Comparison of ENCODE assay signal across 8 mouse cellular contexts in the genomic region with DNA sequence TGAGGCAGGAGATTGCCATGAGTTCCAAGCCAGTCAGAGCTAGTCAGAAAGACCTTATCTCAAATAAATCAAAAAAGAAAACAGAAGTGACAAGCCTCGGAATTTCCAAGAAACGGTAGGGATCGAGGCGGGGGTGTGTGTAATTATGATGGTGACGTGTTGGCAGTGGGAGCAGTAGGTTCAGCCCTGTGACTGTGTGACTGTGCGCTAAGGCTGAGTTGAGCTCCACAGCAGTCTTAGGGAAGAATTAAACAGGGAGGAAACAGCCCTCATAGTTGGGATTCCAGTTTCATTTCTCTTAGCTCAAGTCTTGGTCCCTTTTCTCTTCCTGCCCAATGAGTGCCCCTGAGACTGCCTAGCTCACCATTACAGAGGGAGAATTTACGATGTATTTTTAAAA.
DNase-seq lines count a peak whose midpoint lies in the region; ATAC-seq and TF ChIP-seq lines count a peak whose summit lies in the region.

No protein-coding gene starts in this region.

- no peaks in the 10 kb centered on the region for H3K9me3 ChIP-seq in heart, embryonic 13.5 days
- no peaks in the 10 kb centered on the region for H3K9me3 ChIP-seq in liver, embryonic 12.5 days (replicated peaks)
- H3K9me3 ChIP-seq in stomach, embryonic 14.5 days (ENCODE audit: control insufficient read depth, low read depth, low read length), result no peaks in the 10 kb centered on the region

- ATAC-seq in heart, embryonic 13.5 days (ENCODE audit: extremely low read depth, insufficient number of reproducible peaks, low FRiP score, low TSS enrichment), result no peak
- peak; percentile 51; the same call in 1 of the 2 replicates for ATAC-seq in liver, embryonic 12.5 days
- ATAC-seq in stomach, embryonic 14.5 days (ENCODE audit: insufficient number of reproducible peaks, insufficient read depth, low FRiP score, low read depth), result no peak

- H3K4me1 ChIP-seq in heart, embryonic 13.5 days, result peaks cover 45% of the 10 kb centered on the region
- peaks cover 41% of the 10 kb centered on the region for H3K4me1 ChIP-seq in liver, embryonic 12.5 days
- H3K4me1 ChIP-seq in stomach, embryonic 14.5 days (ENCODE audit: control insufficient read depth, insufficient read depth, low read length), result peaks cover 36% of the 10 kb centered on the region
- H3K4me1 ChIP-seq in cerebellum, adult 2 months (ENCODE audit: control insufficient read depth, insufficient read depth, low read length), result peaks cover 9% of the 10 kb centered on the region

- peak; percentile 43 for DNase-seq in kidney, adult 11 months
- no peak for DNase-seq in kidney, adult 18-20 months
- DNase-seq in cerebellum, adult 11 months, result no peak
- no peak for DNase-seq in cerebellum, adult 2 months
- DNase-seq in right cerebral cortex, postnatal 10 days (ENCODE audit: low spot score in 2 of 2), result no peak

- H3K27ac ChIP-seq in heart, embryonic 13.5 days (replicated peaks), result peak overlapping the region; percentile 9
- no peak overlapping the region for H3K27ac ChIP-seq in liver, embryonic 12.5 days
- no peak overlapping the region for H3K27ac ChIP-seq in stomach, embryonic 14.5 days (ENCODE audit: low read length)
- H3K27ac ChIP-seq in cerebellum, adult 2 months (ENCODE audit: insufficient read depth, low read length), result no peak overlapping the region

- H3K9ac ChIP-seq in heart, embryonic 13.5 days, result no peak overlapping the region
- no peak overlapping the region for H3K9ac ChIP-seq in liver, embryonic 12.5 days
- no peak overlapping the region for H3K9ac ChIP-seq in stomach, embryonic 14.5 days (replicated peaks; ENCODE audit: low read depth, low read length)

- WGBS in heart, embryonic 13.5 days, result 37% methylated on average over 7 of the region's 7 CpGs
- 26% methylated on average over 7 of the region's 7 CpGs for WGBS in liver, embryonic 12.5 days (ENCODE audit: insufficient replicate concordance)
- WGBS in stomach, embryonic 14.5 days, result 10% methylated on average over 7 of the region's 7 CpGs
- 74% methylated on average over 7 of the region's 7 CpGs for WGBS in cerebellum, adult 2 months

- no peaks in the 10 kb centered on the region for H3K36me3 ChIP-seq in heart, embryonic 13.5 days
- H3K36me3 ChIP-seq in liver, embryonic 12.5 days, result no peaks in the 10 kb centered on the region
- H3K36me3 ChIP-seq in stomach, embryonic 14.5 days (ENCODE audit: control insufficient read depth, insufficient read depth, low read length), result no peaks in the 10 kb centered on the region

- TF ChIP-seq CTCF in cerebellum, adult 2 months (IDR thresholded peaks at IDR 0.05; ENCODE audit: borderline replicate concordance, insufficient read depth, low read depth, low read length), result no peak

- H3K27me3 ChIP-seq in heart, embryonic 13.5 days (replicated peaks), result no peaks in the 10 kb centered on the region
- no peaks in the 10 kb centered on the region for H3K27me3 ChIP-seq in liver, embryonic 12.5 days (replicated peaks)
- no peaks in the 10 kb centered on the region for H3K27me3 ChIP-seq in stomach, embryonic 14.5 days (ENCODE audit: control insufficient read depth, insufficient read depth, low read length)
- no peaks in the 10 kb centered on the region for H3K27me3 ChIP-seq in cerebellum, adult 2 months (ENCODE audit: control insufficient read depth, insufficient read depth, low read length)

- H3K4me2 ChIP-seq in heart, embryonic 13.5 days, result peak overlapping the region; percentile 40
- peak overlapping the region; percentile 36 for H3K4me2 ChIP-seq in liver, embryonic 12.5 days
- 0 out of 2 replicates have a peak overlapping the region, but pooled peaks have one; percentile 11 for H3K4me2 ChIP-seq in stomach, embryonic 14.5 days (replicated peaks; ENCODE audit: low read depth, low read length)

- TF ChIP-seq POLR2A in cerebellum, adult 2 months (IDR thresholded peaks at IDR 0.05; ENCODE audit: borderline replicate concordance, insufficient read depth, low read length), result no peak

- no peak overlapping the region for H3K4me3 ChIP-seq in heart, embryonic 13.5 days
- no peak overlapping the region for H3K4me3 ChIP-seq in liver, embryonic 12.5 days
- no peak overlapping the region for H3K4me3 ChIP-seq in stomach, embryonic 14.5 days (ENCODE audit: low read depth, low read length)
- no peak overlapping the region for H3K4me3 ChIP-seq in cerebellum, adult 2 months (replicated peaks; ENCODE audit: insufficient read depth, low read depth, low read length)
